Mouse (Mus musculus) v-Abl transformed pro-B cells (cell line): Measurements from ENCODE around the gene Fam207a.

Experiments used
- in situ Hi-C, 2 experiments: fragments of 400-800 bp; cut with MboI; formaldehyde crosslinking; loops; one replicate each; pipeline ENCODE4 v1.15.1; 2025; ENCODE audit not compliant: unreplicated experiment in 2 of 2

Gene Fam207a

GRCm38 (mm10) chr10:77467407-77467806 is 48.2 kb downstream of the Fam207a start:
- in situ Hi-C loops: no loop called here

DNA sequence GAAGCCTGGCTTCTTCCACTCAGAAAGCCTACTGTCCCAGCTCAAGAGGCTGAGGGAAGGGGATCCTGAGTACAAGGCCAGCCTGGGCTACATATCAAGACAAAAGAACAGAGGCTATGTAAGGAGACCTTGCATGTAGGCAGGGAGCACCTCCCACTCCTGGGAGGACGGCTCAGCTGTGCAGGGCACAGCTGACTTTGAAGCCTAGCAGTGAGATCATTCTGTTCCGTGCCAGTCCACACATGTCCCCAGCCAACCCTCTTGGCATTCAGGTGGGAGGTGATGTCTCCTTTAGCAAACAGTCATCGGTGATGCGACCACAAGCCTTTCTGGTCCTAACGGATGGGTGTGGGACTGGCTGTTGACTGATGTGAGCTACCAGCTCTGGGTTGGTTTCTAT is 49.7 kb downstream of the Fam207a start:
- in situ Hi-C loops: no loop called here

GRCm38 (mm10) chr10:77464181-77464936 is 51.2 kb downstream of the Fam207a start:
- in situ Hi-C loops: no loop called here

DNA sequence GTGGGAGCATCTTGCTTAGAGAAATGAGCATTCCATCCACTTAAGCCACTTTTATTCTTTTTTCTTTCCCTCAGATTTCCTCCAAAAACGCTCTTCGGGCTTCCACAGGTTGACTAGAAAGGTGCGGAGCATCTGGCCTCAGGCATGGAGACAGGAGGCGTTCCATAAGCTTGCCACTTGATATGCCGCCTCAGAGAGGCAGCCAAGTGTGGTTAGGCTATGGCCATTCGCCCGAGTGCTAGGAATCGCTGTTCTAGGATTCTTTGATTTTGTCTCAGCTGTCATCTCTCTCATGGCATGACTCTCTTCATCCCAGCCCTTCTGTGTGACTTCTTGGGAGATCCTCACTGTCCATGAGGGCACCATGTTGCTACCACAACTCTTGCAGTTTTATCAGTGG is 54.4 kb downstream of the Fam207a start:
- in situ Hi-C loops: no loop called here

GRCm38 (mm10) chr10:77457701-77458100 is 57.9 kb downstream of the Fam207a start:
- in situ Hi-C loops: no loop called here

DNA sequence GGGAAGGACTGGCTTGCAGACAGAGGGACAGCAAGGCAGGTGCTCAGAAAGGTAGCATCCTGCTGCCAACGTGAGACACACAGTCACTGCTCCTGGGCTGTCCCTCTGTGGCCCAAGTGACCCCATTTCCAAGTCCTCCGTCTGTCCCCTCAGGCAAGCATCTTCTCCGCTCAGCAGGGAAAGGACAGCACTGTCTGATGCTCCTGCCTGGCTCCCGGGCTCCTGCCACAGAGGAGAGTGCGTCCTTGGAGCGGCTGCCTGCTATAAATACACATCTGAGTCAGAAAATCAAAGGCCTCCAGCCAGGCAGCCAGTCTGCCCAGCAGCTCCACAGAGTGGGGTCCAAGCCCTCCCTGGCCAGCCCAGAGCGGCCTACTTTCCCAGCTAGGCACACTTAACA is 59.1 kb downstream of the Fam207a start:
- in situ Hi-C loops: no loop called here

DNA sequence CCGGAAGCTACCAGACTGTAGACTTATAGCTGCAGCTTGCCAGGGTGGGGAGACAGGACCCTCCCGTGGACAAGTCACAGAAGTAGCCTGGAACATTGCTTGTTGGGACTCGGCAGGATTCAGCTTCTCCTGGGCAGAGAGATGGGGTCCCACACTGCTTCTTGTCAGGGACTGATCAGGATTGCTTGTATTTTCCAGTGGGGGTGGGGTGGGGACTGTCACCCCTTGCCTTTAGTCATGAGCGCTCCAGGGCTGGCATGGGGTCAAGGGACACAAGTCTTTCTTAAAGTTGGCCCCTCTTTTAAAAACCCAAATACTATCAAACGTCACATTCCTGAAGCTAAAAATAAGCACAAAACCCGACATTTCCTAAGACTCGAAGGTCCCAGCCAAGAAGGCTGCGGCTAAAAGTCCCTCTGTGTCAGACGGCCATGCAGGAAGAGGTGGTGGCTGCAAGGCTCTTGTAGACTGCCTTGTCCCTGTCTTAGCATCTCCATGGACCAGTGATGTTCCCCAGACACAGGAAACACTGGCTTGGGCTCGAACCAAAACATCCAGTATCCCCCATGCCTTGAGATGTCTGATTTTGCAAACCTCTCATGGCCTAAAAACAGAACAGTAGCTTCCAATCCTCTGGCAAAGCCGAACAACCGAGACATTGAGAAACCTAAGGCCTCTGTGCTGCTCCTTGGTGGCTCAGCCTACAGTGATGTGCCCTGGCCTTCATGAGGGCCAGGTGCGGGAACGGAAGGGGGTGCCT is 60.2 kb downstream of the Fam207a start:
- in situ Hi-C loops: no loop called here

- in situ Hi-C loops: no loop called here
Measured at GRCm38 (mm10) chr10:77454795-77455194, 60.8 kb downstream of the Fam207a start.

GRCm38 (mm10) chr10:77451822-77452221 is 63.8 kb downstream of the Fam207a start:
- in situ Hi-C loops: no loop called here

DNA sequence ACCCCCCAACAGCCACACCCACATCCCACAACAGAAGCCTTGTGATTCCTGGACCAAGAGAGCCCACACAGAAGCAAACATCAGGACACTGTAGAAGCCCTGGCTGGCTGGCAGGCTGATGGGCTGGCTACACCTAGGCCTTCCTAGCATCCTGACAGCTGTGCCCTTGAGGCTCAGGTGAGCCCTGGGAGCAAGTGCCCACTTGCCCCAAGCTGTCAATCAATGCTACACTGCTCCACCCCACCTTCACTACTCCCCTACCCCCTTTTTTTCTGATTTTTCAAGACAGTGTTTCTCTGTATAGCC is 65.5 kb downstream of the Fam207a start:
- in situ Hi-C loops: no loop called here

GRCm38 (mm10) chr10:77449315-77450158 is 66.0 kb downstream of the Fam207a start:
- in situ Hi-C loops: no loop called here

DNA sequence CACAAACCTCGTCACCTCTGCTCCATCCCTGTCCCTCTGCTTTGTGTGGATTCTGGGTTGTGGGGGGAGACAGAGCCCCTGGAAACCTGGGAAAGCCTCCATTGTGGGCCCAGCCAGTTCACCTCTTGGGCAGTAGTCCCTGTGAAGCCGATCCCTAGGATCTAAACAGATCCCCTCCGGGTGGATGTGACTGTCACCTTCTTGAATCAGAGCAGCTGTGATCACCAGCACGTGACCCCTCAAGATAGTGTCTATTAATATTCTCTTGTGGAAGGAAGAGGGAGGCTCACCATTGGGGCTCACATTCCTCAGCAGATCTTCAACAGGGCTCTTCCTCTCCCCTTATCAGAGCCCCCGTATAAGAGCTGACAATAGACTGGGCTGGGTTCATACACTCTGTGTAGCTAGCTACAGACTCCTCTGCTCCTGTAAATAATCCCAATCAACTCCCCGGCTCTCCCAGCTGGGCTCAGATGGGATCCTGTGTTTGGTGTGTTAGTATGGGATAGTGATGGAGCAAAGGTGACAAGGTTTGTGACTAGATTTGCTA is 66.8 kb downstream of the Fam207a start:
- in situ Hi-C loops: no loop called here

DNA sequence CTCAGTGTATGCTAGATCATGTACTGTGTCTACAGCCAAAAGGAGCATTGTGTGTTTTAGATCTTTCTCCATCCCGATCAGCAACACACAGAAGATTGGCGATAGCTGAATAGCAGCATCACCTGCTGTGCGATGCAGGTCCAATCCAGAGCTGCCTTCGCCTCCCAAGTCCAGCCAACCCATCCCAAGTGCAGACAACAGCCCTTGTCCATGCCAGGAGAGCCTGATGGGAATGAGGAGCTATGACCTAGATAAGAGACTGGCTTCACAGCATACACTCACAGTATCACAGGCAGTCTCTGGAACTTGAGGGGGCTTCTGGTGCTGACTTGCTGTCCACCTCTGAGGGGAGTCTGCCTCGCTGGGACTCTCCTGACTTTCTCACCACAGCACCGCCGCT is 67.4 kb downstream of the Fam207a start:
- in situ Hi-C loops: no loop called here

DNA sequence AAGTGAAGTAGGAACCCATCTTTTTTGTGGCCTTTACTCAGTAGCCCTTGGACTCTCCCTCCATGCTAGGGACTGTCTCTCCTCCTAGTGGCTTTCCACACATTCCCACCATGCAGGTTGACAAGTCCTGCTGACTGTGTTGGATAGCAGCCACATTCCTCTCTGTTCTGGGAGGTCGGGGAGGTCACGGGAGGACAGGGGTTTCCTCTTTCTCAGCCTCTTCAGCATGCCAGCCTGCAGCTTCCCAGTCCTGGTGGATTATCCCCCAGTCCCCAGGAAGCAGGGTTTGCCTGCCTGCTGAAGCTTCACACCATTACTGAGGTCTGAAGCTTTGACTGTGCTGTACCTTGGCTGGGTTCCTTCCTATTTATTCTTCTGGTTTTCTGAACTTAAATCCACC is 67.8 kb downstream of the Fam207a start:
- in situ Hi-C loops: no loop called here

DNA sequence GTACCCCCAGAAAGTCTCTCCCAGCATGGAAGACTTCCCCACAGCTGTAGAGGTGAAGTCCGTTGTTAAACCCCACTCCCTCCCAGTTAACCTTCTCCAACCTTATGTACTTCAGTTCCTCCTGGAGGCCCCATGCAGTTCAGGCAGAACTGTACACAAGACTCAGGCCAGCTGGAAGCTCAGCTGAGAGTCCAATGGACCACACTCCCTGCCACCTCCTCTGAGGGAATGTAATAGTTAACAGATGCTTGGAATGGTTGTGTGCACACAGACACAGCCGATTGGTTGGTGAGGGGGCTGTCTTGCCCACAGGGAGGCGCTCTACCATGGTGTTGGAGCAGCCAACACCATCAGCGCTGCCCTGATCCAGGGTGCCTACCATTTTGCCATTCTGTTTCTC is 73.3 kb downstream of the Fam207a start:
- in situ Hi-C loops: no loop called here

GRCm38 (mm10) chr10:77441812-77442211 is 73.8 kb downstream of the Fam207a start:
- in situ Hi-C loops: no loop called here

DNA sequence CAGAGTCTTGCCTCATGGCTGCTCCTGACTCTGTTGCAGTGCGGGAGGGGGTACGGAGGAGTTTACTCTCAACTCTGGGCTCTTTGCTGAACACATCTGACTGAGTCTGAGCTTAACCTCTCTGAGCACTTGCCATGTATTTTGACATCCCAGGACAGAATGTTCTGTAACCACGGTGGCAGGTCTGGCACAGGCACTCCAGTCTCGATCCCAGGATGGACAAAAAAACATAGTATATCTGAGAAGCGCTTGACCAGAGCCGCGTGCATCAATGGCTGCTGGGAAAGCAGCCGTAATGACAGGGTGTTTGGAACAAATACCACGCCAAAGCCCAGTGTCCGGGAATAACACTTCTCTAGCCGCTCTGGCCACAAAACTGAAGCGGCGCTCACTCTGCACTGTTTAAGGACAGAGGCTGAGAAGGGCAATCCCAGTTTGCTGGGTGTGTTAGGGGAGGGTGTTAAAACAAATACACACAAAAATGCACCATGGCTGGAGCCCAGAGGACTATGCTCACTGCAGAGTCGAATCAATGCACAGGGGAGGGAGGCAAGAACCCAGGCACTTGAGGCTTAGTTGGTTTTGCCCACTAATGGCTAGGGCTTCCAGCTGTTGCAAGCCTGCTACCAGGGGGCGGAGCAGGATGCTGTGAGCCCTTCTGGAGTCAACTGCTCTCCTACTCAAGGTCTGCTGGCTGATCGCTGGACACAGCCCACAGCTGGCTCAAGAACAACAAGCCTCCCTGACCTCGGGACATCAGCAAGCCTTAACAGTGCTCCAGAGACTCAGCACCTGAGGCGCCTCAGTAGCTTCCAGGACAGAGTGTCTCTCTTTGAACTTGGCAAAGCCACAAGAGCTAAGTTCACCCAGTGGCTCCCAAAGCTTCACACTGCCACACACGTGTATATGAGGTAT is 74.5 kb downstream of the Fam207a start:
- in situ Hi-C loops: no loop called here

- in situ Hi-C loops: no loop called here
Measured at GRCm38 (mm10) chr10:77440286-77440685, 75.3 kb downstream of the Fam207a start.

DNA sequence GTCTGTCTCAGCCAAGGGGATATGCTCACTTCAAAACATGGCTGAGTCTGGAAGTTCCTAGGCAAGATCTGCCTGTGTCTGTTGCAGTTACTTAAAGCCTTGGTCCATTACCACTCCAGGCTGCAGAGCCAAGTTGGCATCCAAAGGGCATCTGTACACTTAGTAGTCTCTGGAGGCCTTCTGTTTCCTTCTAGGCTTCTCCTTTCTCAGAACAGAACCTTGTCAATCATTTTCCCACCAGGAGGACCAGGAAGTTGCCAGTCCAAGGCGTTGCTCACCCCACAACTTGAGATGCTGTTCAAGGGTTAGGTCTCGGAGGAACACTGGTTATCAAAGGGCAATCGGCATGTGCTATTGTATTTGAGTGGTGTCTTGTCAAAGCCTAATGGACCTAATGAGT is 76.6 kb downstream of the Fam207a start:
- in situ Hi-C loops: no loop called here

GRCm38 (mm10) chr10:77438021-77438420 is 77.6 kb downstream of the Fam207a start:
- in situ Hi-C loops: no loop called here
